Mouse (Mus musculus) limb, embryonic 14.5 days (tissue): ENCODE measurements around the gene Prpf4b. TPM values are rescaled to one million over a fixed set of nuclear protein-coding genes. Genes with fewer than 3 reads are reported as not detected.

Experiments
- polyA plus RNA-seq, 2 experiments: library from polyadenylated mRNA; depleted of rRNA in 1 of 2; stranded (reverse) in 1 of 2; unstranded in 1 of 2; fragments of >200 nt; fragmentation: Nextera tagmentation in 1 of 2; extraction: Ambion mirVana in 1 of 2; gene quantifications; 2 replicates each; pipeline versions ENCODE4 v1.2.1 to v1.2.3; 2012 to 2014

Prpf4b gene
- polyA plus RNA-seq, 2 experiments = 81.1 to 155 TPM

Other genes with a start within 250 kb of the Prpf4b start
- gene Pxdc1, start 221.8 kb upstream of the Prpf4b start, polyA plus RNA-seq (2012; rRNA removed) = 27.7 and 34.5 TPM in 2 replicates
- 23.8 and 24.0 TPM in 2 replicates for gene Pxdc1, start 221.8 kb upstream of the Prpf4b start, polyA plus RNA-seq (2014; fragmentation: Nextera tagmentation; extraction: Ambion mirVana)
- not detected in 2 replicates for gene Fam50b, start 140.5 kb upstream of the Prpf4b start, polyA plus RNA-seq (2012; rRNA removed)
- gene Fam50b, start 140.5 kb upstream of the Prpf4b start, polyA plus RNA-seq (2014; fragmentation: Nextera tagmentation; extraction: Ambion mirVana) = not detected in 2 replicates
- gene Fam217a, start 49.0 kb downstream of the Prpf4b start, polyA plus RNA-seq (2012; rRNA removed) = 0.76 and 1.2 TPM in 2 replicates
- gene Fam217a, start 49.0 kb downstream of the Prpf4b start, polyA plus RNA-seq (2014; fragmentation: Nextera tagmentation; extraction: Ambion mirVana) = 0.73 and 1.0 TPM in 2 replicates
- gene 4933417A18Rik, start 49.1 kb downstream of the Prpf4b start, polyA plus RNA-seq (2012; rRNA removed) = not detected in 2 replicates
- not detected in 2 replicates for gene 4933417A18Rik, start 49.1 kb downstream of the Prpf4b start, polyA plus RNA-seq (2014; fragmentation: Nextera tagmentation; extraction: Ambion mirVana)
- gene Eci3, start 88.5 kb downstream of the Prpf4b start, polyA plus RNA-seq (2012; rRNA removed) = 0.78 and 0.94 TPM in 2 replicates
- 1.2 TPM in 2 replicates for gene Eci3, start 88.5 kb downstream of the Prpf4b start, polyA plus RNA-seq (2014; fragmentation: Nextera tagmentation; extraction: Ambion mirVana)
- gene Eci2, start 151.8 kb downstream of the Prpf4b start, polyA plus RNA-seq (2012; rRNA removed) = 105 and 112 TPM in 2 replicates
- gene Eci2, start 151.8 kb downstream of the Prpf4b start, polyA plus RNA-seq (2014; fragmentation: Nextera tagmentation; extraction: Ambion mirVana) = 152 and 161 TPM in 2 replicates